Comparison of ENCODE assay signal across 8 mouse cellular contexts in genomic region chr13:112264666-112265065, GRCm38 (mm10). TPM values are rescaled to one million over a fixed set of nuclear protein-coding genes. Genes with fewer than 3 reads are reported as not detected.
A peak's percentile ranks its signal among the peaks of the same experiment; 100 is the strongest.
DNase-seq lines count a peak whose midpoint lies in the region; ATAC-seq and TF ChIP-seq lines count a peak whose summit lies in the region.

No protein-coding gene starts in this region.

- H3K9me3 ChIP-seq in hindbrain, embryonic 11.5 days (ENCODE audit: control insufficient read depth, low read length) = no peaks in the 10 kb centered on the region
- H3K9me3 ChIP-seq in hindbrain, embryonic 13.5 days = no peaks in the 10 kb centered on the region
- no peaks in the 10 kb centered on the region for H3K9me3 ChIP-seq in forebrain, embryonic 14.5 days (replicated peaks; ENCODE audit: control insufficient read depth, low read length)
- no peaks in the 10 kb centered on the region for H3K9me3 ChIP-seq in liver, postnatal 0 days (ENCODE audit: low read length)

- WGBS in hindbrain, embryonic 11.5 days = 29% methylated on average over 4 of the region's 4 CpGs
- 24% methylated on average over 4 of the region's 4 CpGs for WGBS in hindbrain, embryonic 13.5 days
- 17% methylated on average over 4 of the region's 4 CpGs for WGBS in forebrain, embryonic 14.5 days
- 8% methylated on average over 4 of the region's 4 CpGs for WGBS in liver, postnatal 0 days (ENCODE audit: insufficient replicate concordance)

- H3K27me3 ChIP-seq in hindbrain, embryonic 11.5 days (ENCODE audit: control insufficient read depth, insufficient read depth, low read length) = no peaks in the 10 kb centered on the region
- 0 out of 2 replicates have a peak, but pooled peaks cover 3% of the 10 kb centered on the region for H3K27me3 ChIP-seq in hindbrain, embryonic 13.5 days
- no peaks in the 10 kb centered on the region for H3K27me3 ChIP-seq in forebrain, embryonic 14.5 days (replicated peaks; ENCODE audit: control insufficient read depth, insufficient read depth, low read length)
- H3K27me3 ChIP-seq in liver, postnatal 0 days (ENCODE audit: insufficient read depth, low read length) = no peaks in the 10 kb centered on the region

- no peaks in the 10 kb centered on the region for H3K4me1 ChIP-seq in hindbrain, embryonic 11.5 days (replicated peaks; ENCODE audit: control insufficient read depth, insufficient read depth, low read length)
- no peaks in the 10 kb centered on the region for H3K4me1 ChIP-seq in hindbrain, embryonic 13.5 days (replicated peaks)
- H3K4me1 ChIP-seq in forebrain, embryonic 14.5 days (ENCODE audit: control insufficient read depth, insufficient read depth, low read length) = no peaks in the 10 kb centered on the region
- no peaks in the 10 kb centered on the region for H3K4me1 ChIP-seq in liver, postnatal 0 days (ENCODE audit: insufficient read depth)

- no peak overlapping the region for H3K4me2 ChIP-seq in hindbrain, embryonic 11.5 days (replicated peaks; ENCODE audit: low read depth, low read length)
- no peak overlapping the region for H3K4me2 ChIP-seq in hindbrain, embryonic 13.5 days
- H3K4me2 ChIP-seq in forebrain, embryonic 14.5 days (ENCODE audit: low read length) = no peak overlapping the region
- H3K4me2 ChIP-seq in liver, postnatal 0 days (ENCODE audit: low read depth, low read length) = no peak overlapping the region

- TF ChIP-seq CTCF in liver, postnatal 0 days (IDR thresholded peaks at IDR 0.05; ENCODE audit: low read depth) = peak; percentile 92

- no peak overlapping the region for H3K27ac ChIP-seq in hindbrain, embryonic 11.5 days (ENCODE audit: low read depth, low read length)
- no peak overlapping the region for H3K27ac ChIP-seq in hindbrain, embryonic 13.5 days
- no peak overlapping the region for H3K27ac ChIP-seq in forebrain, embryonic 14.5 days (ENCODE audit: low read depth, low read length)
- no peak overlapping the region for H3K27ac ChIP-seq in liver, postnatal 0 days (ENCODE audit: low read depth)

- no peaks in the 10 kb centered on the region for H3K36me3 ChIP-seq in hindbrain, embryonic 11.5 days (ENCODE audit: control insufficient read depth, insufficient read depth, low read length)
- H3K36me3 ChIP-seq in hindbrain, embryonic 13.5 days = no peaks in the 10 kb centered on the region
- no peaks in the 10 kb centered on the region for H3K36me3 ChIP-seq in forebrain, embryonic 14.5 days (ENCODE audit: control insufficient read depth, insufficient read depth, low read length)
- no peaks in the 10 kb centered on the region for H3K36me3 ChIP-seq in liver, postnatal 0 days (replicated peaks; ENCODE audit: insufficient read depth, low read length)

- DNase-seq in hindbrain, embryonic 11.5 days (ENCODE audit: low spot score) = peak; percentile 54
- DNase-seq in adrenal gland, postnatal 10 days = peak; percentile 56
- DNase-seq in forebrain, embryonic 14.5 days (ENCODE audit: low spot score) = peak; percentile 76
- peak; percentile 23 for DNase-seq in liver, postnatal 0 days
- peak; percentile 34 for DNase-seq in right cerebral cortex, postnatal 25 days
- no peak for DNase-seq in urinary bladder, adult 2 months (ENCODE audit: low spot score)

- 0 out of 2 replicates have a peak, but pooled peaks have one; percentile 22 for ATAC-seq in hindbrain, embryonic 11.5 days (ENCODE audit: low FRiP score)
- ATAC-seq in hindbrain, embryonic 13.5 days (ENCODE audit: low FRiP score) = no peak
- peak; percentile 77 for ATAC-seq in CD4-positive, CD25-positive, alpha-beta regulatory T cell, adult 4 months
- peak; percentile 81 for ATAC-seq in forebrain, embryonic 14.5 days
- ATAC-seq in liver, postnatal 0 days = no peak; the same call in 1 of the 2 replicates

- no peak overlapping the region for H3K9ac ChIP-seq in hindbrain, embryonic 11.5 days (ENCODE audit: low read depth, low read length)
- no peak overlapping the region for H3K9ac ChIP-seq in hindbrain, embryonic 13.5 days
- no peak overlapping the region for H3K9ac ChIP-seq in forebrain, embryonic 14.5 days (ENCODE audit: low read length)
- no peak overlapping the region for H3K9ac ChIP-seq in liver, postnatal 0 days (replicated peaks)

- no peak for TF ChIP-seq EP300 in liver, postnatal 0 days (IDR thresholded peaks at IDR 0.05; ENCODE audit: low read depth)

- H3K4me3 ChIP-seq in hindbrain, embryonic 11.5 days (ENCODE audit: low read depth, low read length) = no peak overlapping the region
- H3K4me3 ChIP-seq in hindbrain, embryonic 13.5 days = no peak overlapping the region
- no peak overlapping the region for H3K4me3 ChIP-seq in forebrain, embryonic 14.5 days (ENCODE audit: low read depth, low read length)
- H3K4me3 ChIP-seq in liver, postnatal 0 days (ENCODE audit: low read depth, low read length) = no peak overlapping the region

RNA-seq across cellular contexts. Expression of gene Ankrd55, which starts 23.6 kb away (rescaled TPM):
- 1.7 TPM in 2 replicates for polyA plus RNA-seq in hindbrain, embryonic 11.5 days (2014; fragmentation: Nextera tagmentation; extraction: Ambion mirVana)
- 4.8 and 5.1 TPM in 2 replicates for polyA plus RNA-seq in hindbrain, embryonic 13.5 days (2015; fragmentation: Nextera tagmentation; extraction: Ambion mirVana)
- 10 to 100 TPM; 12.1 to 14.6 TPM for polyA plus RNA-seq in CD4-positive, CD25-positive, alpha-beta regulatory T cell, adult 4 months (2017; shearing (Covaris generic))
- 1 to 10 TPM; 2.3 to 3.7 TPM for total RNA-seq in adrenal gland, postnatal 10 days (2021)
- 2.6 and 3.6 TPM in 2 replicates for polyA plus RNA-seq in forebrain, embryonic 14.5 days (2014; fragmentation: Nextera tagmentation; extraction: Ambion mirVana)
- 1.3 and 1.5 TPM in 2 replicates for polyA plus RNA-seq in liver, postnatal 0 days (2015; fragmentation: Nextera tagmentation; extraction: Ambion mirVana)
- polyA plus RNA-seq in urinary bladder, adult 2 months (2012; rRNA removed) = 0.33 and 0.38 TPM in 2 replicates

Comparison
In these comparisons a context has a peak if more than half of its experiments do, and no peak if none do; other contexts are left out.
1. ATAC-seq: peak in hindbrain, embryonic 11.5 days (single experiment), CD4-positive, CD25-positive, alpha-beta regulatory T cell, adult 4 months (single experiment) and forebrain, embryonic 14.5 days (single experiment); none in hindbrain, embryonic 13.5 days (single experiment) and liver, postnatal 0 days (single experiment).